Mouse (Mus musculus): ENCODE data around the gene Cbl. TPM values are rescaled to one million over a fixed set of nuclear protein-coding genes. Genes with fewer than 3 reads are reported as not detected.

Gene Cbl
- polyA plus RNA-seq, 1 experiment from 2014 or later: 18.2 TPM

GRCm38 (mm10) chr9:44239447-44239846, 5.6 kb upstream of the Cbl start:
- ATAC-seq (ENCODE audit: low FRiP score): no peak
- Histone ChIP-seq H3K9ac (replicated peaks) (no peak overlapping the region), H3K27ac (replicated peaks) (no peak overlapping the region), H3K4me1 (peaks cover 6% of the 10 kb centered on the region; the same call in 1 of the 2 replicates), H3K4me3 (replicated peaks) (no peak overlapping the region), H3K9me3 (replicated peaks) (no peaks in the 10 kb centered on the region), H3K4me2 (no peak overlapping the region), H3K36me3 (no peaks in the 10 kb centered on the region), H3K27me3 (replicated peaks) (no peaks in the 10 kb centered on the region)
- 8% methylated on average over 5 of the region's 5 CpGs for WGBS

GRCm38 (mm10) chr9:44238501-44239190, 4.8 kb upstream of the Cbl start:
- 81% methylated on average over 17 of the region's 17 CpGs for WGBS
- H3K4me3 ChIP-seq (replicated peaks): no peak overlapping the region
- H3K4me2 ChIP-seq: no peak overlapping the region
- H3K27me3 ChIP-seq (replicated peaks): no peaks in the 10 kb centered on the region
- H3K4me1 ChIP-seq: peaks cover 9% of the 10 kb centered on the region; the same call in 1 of the 2 replicates
- no peak overlapping the region for H3K27ac ChIP-seq (replicated peaks)
- H3K36me3 ChIP-seq: no peaks in the 10 kb centered on the region
- no peak for ATAC-seq (ENCODE audit: low FRiP score)
- H3K9me3 ChIP-seq (replicated peaks): no peaks in the 10 kb centered on the region
- no peak overlapping the region for H3K9ac ChIP-seq (replicated peaks)

GRCm38 (mm10) chr9:44237128-44237527, 3.3 kb upstream of the Cbl start:
- ATAC-seq (ENCODE audit: low FRiP score): no peak
- H3K27me3 ChIP-seq (replicated peaks): no peaks in the 10 kb centered on the region
- H3K4me1 ChIP-seq: peaks cover 17% of the 10 kb centered on the region
- no peak overlapping the region for H3K9ac ChIP-seq (replicated peaks)
- H3K9me3 ChIP-seq (replicated peaks): no peaks in the 10 kb centered on the region
- H3K36me3 ChIP-seq: no peaks in the 10 kb centered on the region
- no peak overlapping the region for H3K4me2 ChIP-seq
- no peak overlapping the region for H3K4me3 ChIP-seq (replicated peaks)
- no peak overlapping the region for H3K27ac ChIP-seq (replicated peaks)
- WGBS: 87% methylated on average over 4 of the region's 4 CpGs

GRCm38 (mm10) chr9:44236601-44237000, 2.8 kb upstream of the Cbl start:
- Histone ChIP-seq H3K4me1 (peaks cover 23% of the 10 kb centered on the region), H3K9ac (replicated peaks) (no peak overlapping the region), H3K4me3 (replicated peaks) (no peak overlapping the region), H3K27me3 (replicated peaks) (no peaks in the 10 kb centered on the region), H3K27ac (replicated peaks) (no peak overlapping the region), H3K4me2 (no peak overlapping the region), H3K9me3 (replicated peaks) (no peaks in the 10 kb centered on the region), H3K36me3 (no peaks in the 10 kb centered on the region)
- 76% methylated on average over 4 of the region's 4 CpGs for WGBS
- no peak for ATAC-seq (ENCODE audit: low FRiP score)

- H3K36me3 ChIP-seq: no peaks in the 10 kb centered on the region
- peak; percentile 42; the same call in 1 of the 2 replicates for ATAC-seq (ENCODE audit: low FRiP score)
- no peaks in the 10 kb centered on the region for H3K27me3 ChIP-seq (replicated peaks)
- peak overlapping the region; percentile 54 for H3K4me2 ChIP-seq
- WGBS: 29% methylated on average over 19 of the region's 19 CpGs
- peak overlapping the region; percentile 36; the same call in 1 of the 2 replicates for H3K9ac ChIP-seq (replicated peaks)
- no peaks in the 10 kb centered on the region for H3K9me3 ChIP-seq (replicated peaks)
- peaks cover 33% of the 10 kb centered on the region for H3K4me1 ChIP-seq
- H3K4me3 ChIP-seq (replicated peaks): peak overlapping the region; percentile 92
- H3K27ac ChIP-seq (replicated peaks): peak overlapping the region; percentile 67
Measured at GRCm38 (mm10) chr9:44234479-44235427, 904 bp upstream of the Cbl start.

- H3K9me3 ChIP-seq (replicated peaks): no peaks in the 10 kb centered on the region
- peak; percentile 82 for ATAC-seq (ENCODE audit: low FRiP score)
- H3K27me3 ChIP-seq (replicated peaks): no peaks in the 10 kb centered on the region
- WGBS: under 1% methylated on average over 40 of the region's 40 CpGs
- H3K36me3 ChIP-seq: no peaks in the 10 kb centered on the region
- peaks cover 28% of the 10 kb centered on the region for H3K4me1 ChIP-seq
- H3K9ac ChIP-seq (replicated peaks): peak overlapping the region; percentile 92
- H3K27ac ChIP-seq (replicated peaks): peak overlapping the region; percentile 97
- peak overlapping the region; percentile 71 for H3K4me2 ChIP-seq
- H3K4me3 ChIP-seq (replicated peaks): peak overlapping the region; percentile 92
Measured at GRCm38 (mm10) chr9:44233021-44233801, 638 bp downstream of the Cbl start.

GRCm38 (mm10) chr9:44231609-44232008, 2.2 kb downstream of the Cbl start:
- no peaks in the 10 kb centered on the region for H3K36me3 ChIP-seq
- peak overlapping the region; percentile 71 for H3K4me2 ChIP-seq
- peaks cover 28% of the 10 kb centered on the region for H3K4me1 ChIP-seq
- ATAC-seq (ENCODE audit: low FRiP score): no peak
- H3K9me3 ChIP-seq (replicated peaks): no peaks in the 10 kb centered on the region
- no peak overlapping the region for H3K27ac ChIP-seq (replicated peaks)
- no peak overlapping the region for H3K9ac ChIP-seq (replicated peaks)
- no peaks in the 10 kb centered on the region for H3K27me3 ChIP-seq (replicated peaks)
- peak overlapping the region; percentile 92 for H3K4me3 ChIP-seq (replicated peaks)

GRCm38 (mm10) chr9:44225993-44226392, 7.9 kb downstream of the Cbl start:
- Histone ChIP-seq H3K4me1 (peaks cover 15% of the 10 kb centered on the region), H3K27ac (replicated peaks) (no peak overlapping the region), H3K4me2 (no peak overlapping the region), H3K9me3 (replicated peaks) (no peaks in the 10 kb centered on the region), H3K36me3 (no peaks in the 10 kb centered on the region), H3K9ac (replicated peaks) (no peak overlapping the region), H3K4me3 (replicated peaks) (no peak overlapping the region), H3K27me3 (replicated peaks) (no peaks in the 10 kb centered on the region)
- WGBS: 43% methylated on average over 6 of the region's 6 CpGs
- no peak for ATAC-seq (ENCODE audit: low FRiP score)

GRCm38 (mm10) chr9:44213538-44213937, 20.3 kb downstream of the Cbl start:
- no peaks in the 10 kb centered on the region for H3K9me3 ChIP-seq (replicated peaks)
- H3K4me1 ChIP-seq: no peaks in the 10 kb centered on the region
- 96% methylated on average over 14 of the region's 14 CpGs for WGBS
- no peak overlapping the region for H3K4me3 ChIP-seq (replicated peaks)
- H3K27me3 ChIP-seq (replicated peaks): no peaks in the 10 kb centered on the region
- ATAC-seq (ENCODE audit: low FRiP score): no peak
- H3K4me2 ChIP-seq: no peak overlapping the region
- no peaks in the 10 kb centered on the region for H3K36me3 ChIP-seq
- no peak overlapping the region for H3K9ac ChIP-seq (replicated peaks)
- no peak overlapping the region for H3K27ac ChIP-seq (replicated peaks)

- H3K4me3 ChIP-seq (replicated peaks): no peak overlapping the region
- H3K27ac ChIP-seq (replicated peaks): no peak overlapping the region
- ATAC-seq (ENCODE audit: low FRiP score): no peak
- no peaks in the 10 kb centered on the region for H3K9me3 ChIP-seq (replicated peaks)
- no peaks in the 10 kb centered on the region for H3K36me3 ChIP-seq
- H3K27me3 ChIP-seq (replicated peaks): no peaks in the 10 kb centered on the region
- WGBS: 94% methylated on average over 4 of the region's 4 CpGs
- H3K9ac ChIP-seq (replicated peaks): no peak overlapping the region
- H3K4me1 ChIP-seq: no peaks in the 10 kb centered on the region
- H3K4me2 ChIP-seq: no peak overlapping the region
Measured at GRCm38 (mm10) chr9:44212406-44212805, 21.4 kb downstream of the Cbl start.

- Histone ChIP-seq H3K9me3 (replicated peaks) (no peaks in the 10 kb centered on the region), H3K27ac (replicated peaks) (no peak overlapping the region), H3K4me2 (no peak overlapping the region), H3K36me3 (no peaks in the 10 kb centered on the region), H3K4me1 (no peaks in the 10 kb centered on the region), H3K4me3 (replicated peaks) (no peak overlapping the region), H3K27me3 (replicated peaks) (no peaks in the 10 kb centered on the region), H3K9ac (replicated peaks) (no peak overlapping the region)
- no peak for ATAC-seq (ENCODE audit: low FRiP score)
- 98% methylated on average over 4 of the region's 4 CpGs for WGBS
Measured at GRCm38 (mm10) chr9:44209416-44209815, 24.4 kb downstream of the Cbl start.
